Mouse (Mus musculus) midbrain, embryonic 14.5 days (tissue): Measurements from ENCODE around the gene Grik4. TPM values are rescaled to one million over a fixed set of nuclear protein-coding genes. Genes with fewer than 3 reads are reported as not detected.

Source experiments
- ATAC-seq: fragments of 200-750 bp; cut with Nextera tagmentation; 2 replicates; pipeline ENCODE4 v1.8.0; 2017; ENCODE audit warnings: moderate number of reproducible peaks, moderate library complexity; ENCODE audit not compliant: low FRiP score, low TSS enrichment
- DNase-seq: peaks from one replicate; pipeline ENCODE4 v3.0.0-alpha.2; 2015
- H3K27ac ChIP-seq: fragments of 300-500 bp; sonication (generic); replicated peaks from 2 replicates; pipeline ENCODE4 v1.5.1; 2014; ENCODE audit warnings: mild to moderate bottlenecking, low read depth, low read length, moderate library complexity
- H3K27me3 ChIP-seq: fragments of 300-500 bp; sonication (generic); 2 replicates; pipeline ENCODE4 v1.6.1; 2014; ENCODE audit warnings: low read length, control low read depth, mixed read lengths; ENCODE audit not compliant: control insufficient read depth, insufficient read depth
- H3K36me3 ChIP-seq: fragments of 300-500 bp; sonication (generic); 2 replicates; pipeline ENCODE4 v1.6.1; 2014; ENCODE audit warnings: low read length, control low read depth; ENCODE audit not compliant: control insufficient read depth, insufficient read depth
- H3K4me1 ChIP-seq: fragments of 300-500 bp; sonication (generic); 2 replicates; pipeline ENCODE4 v1.6.1; 2014; ENCODE audit warnings: mild to moderate bottlenecking, antibody characterized with exemption, low read length, control low read depth; ENCODE audit not compliant: control insufficient read depth, insufficient read depth
- H3K4me2 ChIP-seq: fragments of 300-500 bp; sonication (generic); 2 replicates; pipeline ENCODE4 v1.6.1; 2014; ENCODE audit warnings: mild to moderate bottlenecking, low read length, moderate library complexity
- H3K4me3 ChIP-seq: fragments of 300-500 bp; sonication (generic); replicated peaks from 2 replicates; pipeline ENCODE4 v1.5.1; 2014; ENCODE audit warnings: low read depth, low read length
- H3K9ac ChIP-seq: fragments of 300-500 bp; sonication (generic); replicated peaks from 2 replicates; pipeline ENCODE4 v1.6.1; 2014; ENCODE audit warnings: mild to moderate bottlenecking, low read length, moderate library complexity
- H3K9me3 ChIP-seq: fragments of 300-500 bp; sonication (generic); 2 replicates; pipeline ENCODE4 v1.6.1; 2016; ENCODE audit warnings: low read length, control low read depth, mixed read lengths; ENCODE audit not compliant: control insufficient read depth
- WGBS: fragments of 180-500 bp; shearing (Covaris S2); extraction: QIAGEN DNeasy Blood & Tissue Kit; methylation state at CpG from one replicate; pipeline ENCODE4 v1.1.7; 2014; 5-methylcytosine and 5-hydroxymethylcytosine counted together
- polyA plus RNA-seq: library from polyadenylated mRNA; unstranded; fragments of >200 nt; fragmentation: Nextera tagmentation; extraction: Ambion mirVana; gene quantifications from 2 replicates; pipeline ENCODE4 v1.2.1, GENCODE M21; 2014

Grik4 gene
- polyA plus RNA-seq, 1 experiment from 2014 or later = 4.4 TPM

GRCm38 (mm10) chr9:42948381-42948780, 4.1 kb upstream of the Grik4 start:
- 81% methylated on average over 1 of the region's 1 CpGs for WGBS
- no peak overlapping the region for H3K27ac ChIP-seq
- H3K36me3 ChIP-seq = no peaks in the 10 kb centered on the region
- H3K9me3 ChIP-seq = no peaks in the 10 kb centered on the region
- H3K27me3 ChIP-seq = no peaks in the 10 kb centered on the region
- no peak overlapping the region for H3K4me3 ChIP-seq
- DNase-seq (no peak), ATAC-seq (no peak)
- H3K4me1 ChIP-seq = peaks cover 2% of the 10 kb centered on the region
- H3K4me2 ChIP-seq = no peak overlapping the region
- H3K9ac ChIP-seq = no peak overlapping the region

GRCm38 (mm10) chr9:42945174-42945573, 881 bp upstream of the Grik4 start:
- DNase-seq = no peak
- Histone ChIP-seq H3K9me3 (no peaks in the 10 kb centered on the region), H3K36me3 (no peaks in the 10 kb centered on the region), H3K4me2 (no peak overlapping the region), H3K27me3 (no peaks in the 10 kb centered on the region), H3K27ac (no peak overlapping the region), H3K4me1 (peaks cover 10% of the 10 kb centered on the region), H3K4me3 (no peak overlapping the region), H3K9ac (no peak overlapping the region)
- WGBS = 79% methylated on average over 7 of the region's 7 CpGs
- no peak for ATAC-seq

GRCm38 (mm10) chr9:42944536-42945006, 278 bp upstream of the Grik4 start:
- Histone ChIP-seq H3K27me3 (no peaks in the 10 kb centered on the region), H3K9me3 (no peaks in the 10 kb centered on the region), H3K36me3 (no peaks in the 10 kb centered on the region), H3K4me3 (peak overlapping the region; percentile 82), H3K9ac (peak overlapping the region; percentile 91), H3K4me2 (peak overlapping the region; percentile 92), H3K27ac (peak overlapping the region; percentile 63; the same call in 1 of the 2 replicates), H3K4me1 (peaks cover 14% of the 10 kb centered on the region)
- 2% methylated on average over 52 of the region's 52 CpGs for WGBS
- peak; percentile 92 for ATAC-seq
- peak; percentile 95 for DNase-seq

- Histone ChIP-seq H3K36me3 (no peaks in the 10 kb centered on the region), H3K27ac (peak overlapping the region; percentile 17; the same call in 1 of the 2 replicates), H3K4me3 (peak overlapping the region; percentile 82), H3K9me3 (no peaks in the 10 kb centered on the region), H3K27me3 (no peaks in the 10 kb centered on the region), H3K4me1 (peaks cover 14% of the 10 kb centered on the region), H3K4me2 (peak overlapping the region; percentile 92), H3K9ac (peak overlapping the region; percentile 91)
- ATAC-seq (peak; percentile 53; the same call in 1 of the 2 replicates), DNase-seq (peak; percentile 71)
- WGBS = 4% methylated on average over 9 of the region's 9 CpGs
These were observed 1.2 kb downstream of the Grik4 start for GRCm38 (mm10) chr9:42943057-42943529.

- H3K27ac ChIP-seq = no peak overlapping the region
- H3K4me3 ChIP-seq = no peak overlapping the region
- ATAC-seq (no peak), DNase-seq (no peak)
- peak overlapping the region; percentile 91; the same call in 1 of the 2 replicates for H3K9ac ChIP-seq
- no peaks in the 10 kb centered on the region for H3K27me3 ChIP-seq
- H3K36me3 ChIP-seq = no peaks in the 10 kb centered on the region
- 50% methylated on average over 4 of the region's 4 CpGs for WGBS
- H3K9me3 ChIP-seq = no peaks in the 10 kb centered on the region
- peaks cover 14% of the 10 kb centered on the region for H3K4me1 ChIP-seq
- H3K4me2 ChIP-seq = peak overlapping the region; percentile 92
These were observed 2.1 kb downstream of the Grik4 start for GRCm38 (mm10) chr9:42942148-42942547.

GRCm38 (mm10) chr9:42932146-42932545, 12.1 kb downstream of the Grik4 start:
- Histone ChIP-seq H3K9me3 (no peaks in the 10 kb centered on the region), H3K27me3 (no peaks in the 10 kb centered on the region), H3K36me3 (no peaks in the 10 kb centered on the region), H3K27ac (no peak overlapping the region), H3K9ac (no peak overlapping the region), H3K4me2 (no peak overlapping the region), H3K4me3 (no peak overlapping the region), H3K4me1 (no peaks in the 10 kb centered on the region)
- 65% methylated on average over 7 of the region's 7 CpGs for WGBS
- no peak for DNase-seq
- ATAC-seq = no peak

GRCm38 (mm10) chr9:42927498-42927897, 16.8 kb downstream of the Grik4 start:
- no peak overlapping the region for H3K4me2 ChIP-seq
- DNase-seq = no peak
- no peak overlapping the region for H3K27ac ChIP-seq
- 82% methylated on average over 10 of the region's 10 CpGs for WGBS
- H3K36me3 ChIP-seq = no peaks in the 10 kb centered on the region
- no peak overlapping the region for H3K4me3 ChIP-seq
- H3K9me3 ChIP-seq = no peaks in the 10 kb centered on the region
- peaks cover 6% of the 10 kb centered on the region; the same call in 1 of the 2 replicates for H3K4me1 ChIP-seq
- H3K9ac ChIP-seq = no peak overlapping the region
- H3K27me3 ChIP-seq = no peaks in the 10 kb centered on the region
- no peak for ATAC-seq

GRCm38 (mm10) chr9:42926564-42926963, 17.7 kb downstream of the Grik4 start:
- 89% methylated on average over 6 of the region's 6 CpGs for WGBS
- DNase-seq (no peak), ATAC-seq (no peak)
- no peaks in the 10 kb centered on the region for H3K36me3 ChIP-seq
- H3K9me3 ChIP-seq = no peaks in the 10 kb centered on the region
- H3K4me1 ChIP-seq = peaks cover 10% of the 10 kb centered on the region; the same call in 1 of the 2 replicates
- no peak overlapping the region for H3K9ac ChIP-seq
- H3K4me2 ChIP-seq = no peak overlapping the region
- H3K27me3 ChIP-seq = no peaks in the 10 kb centered on the region
- H3K4me3 ChIP-seq = no peak overlapping the region
- H3K27ac ChIP-seq = no peak overlapping the region

GRCm38 (mm10) chr9:42921830-42922229, 22.5 kb downstream of the Grik4 start:
- Histone ChIP-seq H3K4me2 (no peak overlapping the region), H3K27ac (no peak overlapping the region), H3K4me3 (no peak overlapping the region), H3K27me3 (no peaks in the 10 kb centered on the region), H3K4me1 (peaks cover 10% of the 10 kb centered on the region; the same call in 1 of the 2 replicates), H3K9me3 (no peaks in the 10 kb centered on the region), H3K36me3 (no peaks in the 10 kb centered on the region), H3K9ac (no peak overlapping the region)
- no peak for DNase-seq
- 72% methylated on average over 4 of the region's 4 CpGs for WGBS
- no peak for ATAC-seq
